10 mouse cellular contexts compared by ENCODE assay signal in genomic region chr10:75565436-75565835, GRCm38 (mm10). TPM values are rescaled to one million over a fixed set of nuclear protein-coding genes. Genes with fewer than 3 reads are reported as not detected.
A peak's percentile ranks its signal among the peaks of the same experiment; 100 is the strongest.
DNase-seq lines count a peak whose midpoint lies in the region; ATAC-seq and TF ChIP-seq lines count a peak whose summit lies in the region.
"Had no signal": no experiment of that assay in that cellular context is flagged by ENCODE, and none has a peak within 500 bp of the region (broad histone marks: within the 10 kb centered on the region; RNA-seq: fewer than 3 reads in every experiment).

No protein-coding gene starts in this region.

- H3K9me3 ChIP-seq in liver, embryonic 14.5 days (ENCODE audit: control insufficient read depth, low read length) = no peaks in the 10 kb centered on the region
- H3K9me3 ChIP-seq: hindbrain, embryonic 15.5 days had no signal

- no peak for TF ChIP-seq EP300 in liver, embryonic 14.5 days (IDR thresholded peaks at IDR 0.05; ENCODE audit: low read depth)

- H3K4me2 ChIP-seq in liver, embryonic 14.5 days (ENCODE audit: low read depth) = peak overlapping the region; percentile 13; the same call in 1 of the 2 replicates
- H3K4me2 ChIP-seq: hindbrain, embryonic 15.5 days had no signal

- peak overlapping the region; percentile 0; the same call in 1 of the 2 replicates for H3K4me3 ChIP-seq in kidney, adult 2 months (ENCODE audit: insufficient read depth, low read depth, low read length)
- no peak overlapping the region for H3K4me3 ChIP-seq in liver, embryonic 14.5 days (ENCODE audit: insufficient read depth in 1 of 2, low read depth in 2 of 2, low read length in 2 of 2)
- H3K4me3 ChIP-seq: hindbrain, embryonic 15.5 days had no signal

- H3K36me3 ChIP-seq in kidney, adult 2 months (ENCODE audit: control insufficient read depth, insufficient read depth, low read length) = no peaks in the 10 kb centered on the region
- no peaks in the 10 kb centered on the region for H3K36me3 ChIP-seq in liver, embryonic 14.5 days (replicated peaks; ENCODE audit: control insufficient read depth, insufficient read depth, low read depth)
- H3K36me3 ChIP-seq: hindbrain, embryonic 15.5 days had no signal

- DNase-seq in kidney, adult 2 months = no peak
- DNase-seq in kidney, postnatal 10 days = no peak
- peak; percentile 46 for DNase-seq in R1 (ENCODE audit: low read depth, low spot score)
- DNase-seq in liver, embryonic 14.5 days (ENCODE audit: low read depth in 3 of 3, low spot score in 3 of 3) = no peak
- DNase-seq in thymus, adult 18-20 months = peak; percentile 64 to 82
- no peak for DNase-seq in gastrocnemius, postnatal 25 days
- no peak for DNase-seq in right cerebral cortex, adult 18-20 months

- no peak for TF ChIP-seq POLR2A in kidney, adult 2 months (IDR thresholded peaks at IDR 0.05; ENCODE audit: low read depth, low read length)

- H3K4me1 ChIP-seq in kidney, adult 2 months (ENCODE audit: control insufficient read depth, insufficient read depth, low read length) = peaks cover 15% of the 10 kb centered on the region; the same call in 1 of the 2 replicates
- H3K4me1 ChIP-seq in liver, embryonic 14.5 days (replicated peaks; ENCODE audit: control insufficient read depth in 2 of 2, insufficient read depth in 2 of 2, low read length in 1 of 2) = peaks cover 0 to 16% of the 10 kb centered on the region in 2 experiments; a peak in 2 of 4 replicates

- no peak for TF ChIP-seq CTCF in kidney, adult 2 months (conservative IDR thresholded peaks at IDR 0.05; ENCODE audit: insufficient read depth, insufficient read length, low read depth, low read length)
- TF ChIP-seq CTCF in liver, embryonic 14.5 days (IDR thresholded peaks at IDR 0.05; ENCODE audit: low read depth) = no peak

- H3K27ac ChIP-seq in kidney, adult 2 months (ENCODE audit: insufficient read depth, low read depth, low read length) = peak overlapping the region; percentile 82
- H3K27ac ChIP-seq in liver, embryonic 14.5 days = no peak overlapping the region
- H3K27ac ChIP-seq: hindbrain, embryonic 15.5 days had no signal

- no peak overlapping the region for H3K9ac ChIP-seq in liver, embryonic 14.5 days (replicated peaks)
- H3K9ac ChIP-seq: hindbrain, embryonic 15.5 days had no signal

- H3K27me3 ChIP-seq in kidney, adult 2 months (replicated peaks; ENCODE audit: control insufficient read depth, insufficient read depth, low read length) = no peaks in the 10 kb centered on the region
- peaks cover 15% of the 10 kb centered on the region for H3K27me3 ChIP-seq in liver, embryonic 14.5 days (ENCODE audit: control insufficient read depth, insufficient read depth, low read length)
- H3K27me3 ChIP-seq: hindbrain, embryonic 15.5 days had no signal

- peak; percentile 38; the same call in 1 of the 2 replicates for ATAC-seq in liver, embryonic 14.5 days (ENCODE audit: insufficient read depth)
- no peak for ATAC-seq in erythroblast, adult 5-6 weeks (replicated peaks; ENCODE audit: low FRiP score, poor library complexity, severe bottlenecking)

- 33% methylated on average over 6 of the region's 6 CpGs for WGBS in kidney, adult 2 months
- 8% methylated on average over 6 of the region's 6 CpGs for WGBS in liver, embryonic 14.5 days (ENCODE audit: insufficient replicate concordance)

RNA-seq across cellular contexts. Expression of gene Ggt1, which starts 4.0 kb away (rescaled TPM):
- 881 and 1,007 TPM in 2 replicates for polyA plus RNA-seq in kidney, adult 2 months (2012; rRNA removed)
- 4.3 and 5.8 TPM in 2 replicates for polyA plus RNA-seq in liver, embryonic 14.5 days (2012; rRNA removed)
- 5.2 and 6.6 TPM in 2 replicates for polyA plus RNA-seq in liver, embryonic 14.5 days (2014; fragmentation: Nextera tagmentation; extraction: Ambion mirVana)
- under 1 TPM in 1 of 2 experiments, not detected in 1; 0.64 TPM for total RNA-seq in gastrocnemius, postnatal 25 days (2021)
- total RNA-seq in erythroblast, adult 5-6 weeks (2015; ENCODE audit: low replicate concordance) = 1.3 and 3.6 TPM in 2 replicates
- total RNA-seq in erythroblast, adult 5-6 weeks (2017; ENCODE audit: low replicate concordance) = not detected in 2 replicates

RNA-seq across cellular contexts. Expression of gene Lrrc75b, which starts 5.3 kb away (rescaled TPM):
- 2.1 and 2.2 TPM in 2 replicates for polyA plus RNA-seq in kidney, adult 2 months (2012; rRNA removed)
- 0.04 TPM in 2 replicates for polyA plus RNA-seq in liver, embryonic 14.5 days (2012; rRNA removed)
- not detected in 2 replicates for polyA plus RNA-seq in liver, embryonic 14.5 days (2014; fragmentation: Nextera tagmentation; extraction: Ambion mirVana)
- total RNA-seq in gastrocnemius, postnatal 25 days (2021) = under 1 TPM; 0.26 to 0.38 TPM
- total RNA-seq in erythroblast, adult 5-6 weeks (2015; ENCODE audit: low replicate concordance) = not detected in 2 replicates
- total RNA-seq in erythroblast, adult 5-6 weeks (2017; ENCODE audit: low replicate concordance) = not detected in 2 replicates

RNA-seq across cellular contexts. Expression of gene Ggt5, which starts 23.7 kb away (rescaled TPM):
- polyA plus RNA-seq in kidney, adult 2 months (2012; rRNA removed) = 34.5 and 48.3 TPM in 2 replicates
- polyA plus RNA-seq in liver, embryonic 14.5 days (2012; rRNA removed) = 0.65 and 1.4 TPM in 2 replicates
- 0.27 and 0.57 TPM in 2 replicates for polyA plus RNA-seq in liver, embryonic 14.5 days (2014; fragmentation: Nextera tagmentation; extraction: Ambion mirVana)
- total RNA-seq in gastrocnemius, postnatal 25 days (2021) = 1 to 10 TPM; 4.9 to 5.3 TPM
- 0.42 and 1.3 TPM in 2 replicates for total RNA-seq in erythroblast, adult 5-6 weeks (2015; ENCODE audit: low replicate concordance)
- 4.9 and 6.6 TPM in 2 replicates for total RNA-seq in erythroblast, adult 5-6 weeks (2017; ENCODE audit: low replicate concordance)
- polyA plus RNA-seq: C2C12 had no signal

RNA-seq across cellular contexts. Expression of gene Gucd1, which starts 47.7 kb away (rescaled TPM):
- 124 and 164 TPM in 2 replicates for polyA plus RNA-seq in kidney, adult 2 months (2012; rRNA removed)
- 37.3 and 38.7 TPM in 2 replicates for polyA plus RNA-seq in liver, embryonic 14.5 days (2012; rRNA removed)
- polyA plus RNA-seq in liver, embryonic 14.5 days (2014; fragmentation: Nextera tagmentation; extraction: Ambion mirVana) = 58.5 and 66.0 TPM in 2 replicates
- total RNA-seq in gastrocnemius, postnatal 25 days (2021) = 10 to 100 TPM; 50.4 to 52.1 TPM
- 94.3 and 113 TPM in 2 replicates for total RNA-seq in erythroblast, adult 5-6 weeks (2015; ENCODE audit: low replicate concordance)
- 180 and 191 TPM in 2 replicates for total RNA-seq in erythroblast, adult 5-6 weeks (2017; ENCODE audit: low replicate concordance)

RNA-seq across cellular contexts. Expression of gene Snrpd3, which starts 48.1 kb away (rescaled TPM):
- polyA plus RNA-seq in kidney, adult 2 months (2012; rRNA removed) = 27.0 and 41.2 TPM in 2 replicates
- polyA plus RNA-seq in liver, embryonic 14.5 days (2012; rRNA removed) = 19.4 and 60.5 TPM in 2 replicates
- 82.2 and 90.3 TPM in 2 replicates for polyA plus RNA-seq in liver, embryonic 14.5 days (2014; fragmentation: Nextera tagmentation; extraction: Ambion mirVana)
- 10 to 100 TPM; 67.4 to 70.3 TPM for total RNA-seq in gastrocnemius, postnatal 25 days (2021)
- total RNA-seq in erythroblast, adult 5-6 weeks (2015; ENCODE audit: low replicate concordance) = 13.4 and 19.6 TPM in 2 replicates
- 17.9 and 18.8 TPM in 2 replicates for total RNA-seq in erythroblast, adult 5-6 weeks (2017; ENCODE audit: low replicate concordance)

Comparison
In these comparisons a context has a peak if more than half of its experiments do, and no peak if none do; other contexts are left out.
1. DNase-seq: peak in R1 (single experiment) and thymus, adult 18-20 months (2 of 2); none in kidney, adult 2 months (single experiment), kidney, postnatal 10 days (single experiment), liver, embryonic 14.5 days (0 of 3), gastrocnemius, postnatal 25 days (single experiment) and right cerebral cortex, adult 18-20 months (single experiment).